Comparison of ENCODE assay signal across 14 mouse cellular contexts in genomic region chr10:120426086-120426610, GRCm38 (mm10). TPM values are rescaled to one million over a fixed set of nuclear protein-coding genes. Genes with fewer than 3 reads are reported as not detected.
A peak's percentile ranks its signal among the peaks of the same experiment; 100 is the strongest.
DNase-seq lines count a peak whose midpoint lies in the region; ATAC-seq and TF ChIP-seq lines count a peak whose summit lies in the region.
"Had no signal": no experiment of that assay in that cellular context is flagged by ENCODE, and none has a peak within 500 bp of the region (broad histone marks: within the 10 kb centered on the region; RNA-seq: fewer than 3 reads in every experiment).

No protein-coding gene starts in this region.

- H3K27me3 ChIP-seq in C2C12 (ENCODE audit: control insufficient read depth, insufficient read depth, insufficient read length) = no peaks in the 10 kb centered on the region
- H3K27me3 ChIP-seq: hindbrain, embryonic 12.5 days; liver, embryonic 15.5 days; megakaryocyte, embryonic 14.5 days had no signal

- H3K79me3 ChIP-seq in C2C12 (ENCODE audit: low read depth) = peaks cover 68% of the 10 kb centered on the region

- ATAC-seq in cerebellum, adult (ENCODE audit: insufficient number of reproducible peaks, low FRiP score, low TSS enrichment) = no peak

- peak; percentile 22 to 31 for DNase-seq in heart, adult 18-20 months
- no peak for DNase-seq in heart, postnatal 14 days
- peak; percentile 94 for DNase-seq in fibroblast of lung, adult 2 months (ENCODE audit: low read depth)
- peak; percentile 29 to 31 for DNase-seq in heart, postnatal 10 days
- no peak for DNase-seq in ovary, adult 18-20 months (ENCODE audit: low spot score)
- no peak for DNase-seq in lung, postnatal 14 days
- DNase-seq: B cell, adult 2 months had no signal

- H3K36me3 ChIP-seq in C2C12 (ENCODE audit: control insufficient read depth, insufficient read depth) = peaks cover 84% of the 10 kb centered on the region
- H3K36me3 ChIP-seq: hindbrain, embryonic 12.5 days; liver, embryonic 15.5 days had no signal

- H3K79me2 ChIP-seq in C2C12 (ENCODE audit: control insufficient read depth, insufficient read depth) = peaks cover 96% of the 10 kb centered on the region

- no peak overlapping the region for H3ac ChIP-seq in C2C12 (ENCODE audit: control insufficient read depth, insufficient read length, low read depth)

- intact Hi-C loops in heart, postnatal 14 days (cut with DNase I) = no loop called here
- intact Hi-C loops in heart, postnatal 10 days (cut with DNase I) = loop anchor here (5.0 kb wide), 1 partner anchor 51 kb away; the partner anchor contains the start of gene Hmga2

- no peak for TF ChIP-seq CTCF in C2C12 (IDR thresholded peaks at IDR 0.05; ENCODE audit: control insufficient read depth, insufficient read depth, insufficient read length)

- H3K4me3 ChIP-seq in C2C12 (ENCODE audit: insufficient read depth, poor library complexity, severe bottlenecking) = no peak overlapping the region
- H3K4me3 ChIP-seq: hindbrain, embryonic 12.5 days; left cerebral cortex, adult 2 months; liver, embryonic 15.5 days; megakaryocyte, embryonic 14.5 days had no signal

TF ChIP-seq in C2C12, 6 proteins besides CTCF, POLR2A, EP300 and RAD21:
- peak; percentile 59 for TF ChIP-seq MAX (IDR thresholded peaks at IDR 0.05)
- no peak for TF ChIP-seq MYOD1 (IDR thresholded peaks at IDR 0.05; ENCODE audit: control insufficient read depth, insufficient read length, low read depth)

RNA-seq across cellular contexts. Expression of gene Hmga2, which starts 50.1 kb away (rescaled TPM):
- not detected for total RNA-seq in heart, adult 18-20 months (2021)
- under 1 TPM in 1 of 2 experiments, not detected in 1; 0.07 TPM for total RNA-seq in heart, postnatal 14 days (2021)
- polyA plus RNA-seq in C2C12 (2012; fragmentation: generic; extraction: Trizol) = 59.9 TPM
- total RNA-seq in heart, postnatal 10 days (2021) = under 1 TPM; 0.26 to 0.30 TPM
- total RNA-seq: MEL had no signal

Comparison
In these comparisons a context has a peak if more than half of its experiments do, and no peak if none do; other contexts are left out.
1. DNase-seq: peak in heart, adult 18-20 months (2 of 2), fibroblast of lung, adult 2 months (single experiment) and heart, postnatal 10 days (2 of 2); none in heart, postnatal 14 days (0 of 2), ovary, adult 18-20 months (single experiment) and lung, postnatal 14 days (single experiment).